In genomic region chr3:45379972-45380761, GRCm38 (mm10) we compare ENCODE assay signal across 7 mouse cellular contexts. TPM values are rescaled to one million over a fixed set of nuclear protein-coding genes. Genes with fewer than 3 reads are reported as not detected.
DNase-seq lines count a peak whose midpoint lies in the region; ATAC-seq and TF ChIP-seq lines count a peak whose summit lies in the region.

No protein-coding gene starts in this region.

- peak overlapping the region; percentile 87 for H3K4me2 ChIP-seq in midbrain, embryonic 14.5 days (ENCODE audit: low read length)

- no peaks in the 10 kb centered on the region for H3K27me3 ChIP-seq in midbrain, embryonic 14.5 days (ENCODE audit: control insufficient read depth, insufficient read depth, low read length)

- TF ChIP-seq POLR2A in embryonic fibroblast, embryonic 13.5 days (IDR thresholded peaks at IDR 0.05; ENCODE audit: low read depth, low read length) = no peak

- 0 out of 2 replicates have a peak, but pooled peaks cover 2% of the 10 kb centered on the region for H3K4me1 ChIP-seq in embryonic fibroblast, embryonic 13.5 days (ENCODE audit: control insufficient read depth, insufficient read depth, low read length)
- peaks cover 8% of the 10 kb centered on the region for H3K4me1 ChIP-seq in midbrain, embryonic 14.5 days (ENCODE audit: control insufficient read depth, insufficient read depth, low read length)

- DNase-seq in layer of hippocampus, adult 9-11 months = peak; percentile 17
- no peak for DNase-seq in layer of hippocampus, adult 11-12 months (ENCODE audit: low spot score)
- DNase-seq in cerebellum, adult 9-11 months = peak; percentile 22
- DNase-seq in kidney, postnatal 10 days = peak; percentile 10
- DNase-seq in midbrain, embryonic 14.5 days = peak; percentile 69

- peaks cover 3% of the 10 kb centered on the region; the same call in 1 of the 2 replicates for H3K36me3 ChIP-seq in midbrain, embryonic 14.5 days (ENCODE audit: control insufficient read depth, insufficient read depth, low read length)

- H3K9ac ChIP-seq in midbrain, embryonic 14.5 days (replicated peaks; ENCODE audit: low read length) = peak overlapping the region; percentile 77

- no peak for TF ChIP-seq CTCF in embryonic fibroblast, embryonic 13.5 days (IDR thresholded peaks at IDR 0.05; ENCODE audit: borderline replicate concordance, insufficient read depth, low read length)

- no peak for ATAC-seq in midbrain, embryonic 14.5 days (ENCODE audit: low FRiP score, low TSS enrichment)
- no peak for ATAC-seq in inflammation-experienced regulatory T-cells, adult 6 months

- under 1% methylated on average over 55 of the region's 55 CpGs for WGBS in midbrain, embryonic 14.5 days

- H3K27ac ChIP-seq in embryonic fibroblast, embryonic 13.5 days (ENCODE audit: insufficient read depth, low read length) = no peak overlapping the region
- H3K27ac ChIP-seq in midbrain, embryonic 14.5 days (replicated peaks; ENCODE audit: low read depth, low read length) = peak overlapping the region; percentile 78

- no peaks in the 10 kb centered on the region for H3K9me3 ChIP-seq in midbrain, embryonic 14.5 days (ENCODE audit: control insufficient read depth, low read length)

- peak overlapping the region; percentile 33 for H3K4me3 ChIP-seq in embryonic fibroblast, embryonic 13.5 days (ENCODE audit: insufficient read depth, low read length)
- peak overlapping the region; percentile 76 for H3K4me3 ChIP-seq in midbrain, embryonic 14.5 days (replicated peaks; ENCODE audit: low read depth, low read length)

RNA-seq across cellular contexts. Expression of gene Pcdh10, which starts 2.0 kb away (rescaled TPM):
- 3.4 and 3.9 TPM in 2 replicates for polyA plus RNA-seq in embryonic fibroblast, embryonic 13.5 days (2011; ENCODE audit: insufficient read length, low read depth, missing spikeins)
- polyA plus RNA-seq in midbrain, embryonic 14.5 days (2014; fragmentation: Nextera tagmentation; extraction: Ambion mirVana) = 30.9 and 35.4 TPM in 2 replicates
- under 1 TPM in 1 of 3 experiments, not detected in 2; 0.11 TPM for polyA plus RNA-seq in inflammation-experienced regulatory T-cells, adult 6 months (2017; shearing (Covaris generic))
